9 mouse cellular contexts compared by ENCODE assay signal in the genomic region with DNA sequence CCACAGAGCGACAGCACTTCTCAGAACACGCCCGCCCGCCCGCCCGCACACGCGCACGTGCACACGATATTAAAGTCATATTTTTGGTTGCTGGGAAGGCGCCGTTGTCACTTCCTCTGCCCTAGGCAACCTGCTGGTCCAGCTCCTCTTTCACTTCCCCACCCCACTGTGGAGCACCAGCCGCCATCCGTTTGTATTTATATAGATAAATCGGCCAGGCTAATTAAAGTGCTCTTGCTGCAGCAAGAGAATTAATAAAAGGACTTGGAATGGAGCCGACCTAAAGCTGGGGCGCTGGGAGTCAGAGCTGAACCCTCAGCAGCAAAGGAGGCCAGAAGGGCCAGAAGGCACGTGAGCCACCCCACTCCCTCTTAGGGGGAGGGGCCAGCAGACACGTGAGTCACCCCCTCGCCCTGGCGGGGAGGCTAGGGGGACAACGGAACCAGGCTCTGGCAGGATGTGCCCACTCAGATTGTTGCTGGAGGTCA.
DNase-seq lines count a peak whose midpoint lies in the region; ATAC-seq and TF ChIP-seq lines count a peak whose summit lies in the region.
"Had no signal": no experiment of that assay in that cellular context is flagged by ENCODE, and none has a peak within 500 bp of the region (broad histone marks: within the 10 kb centered on the region; RNA-seq: fewer than 3 reads in every experiment).

No protein-coding gene starts in this region.

- TF ChIP-seq CTCF in lung, embryonic 14.5 days (IDR thresholded peaks at IDR 0.05; ENCODE audit: low read depth), result no peak

- no peaks in the 10 kb centered on the region for H3K9me3 ChIP-seq in lung, embryonic 14.5 days (ENCODE audit: low read depth, low read length)
- H3K9me3 ChIP-seq in heart, embryonic 12.5 days (replicated peaks), result no peaks in the 10 kb centered on the region
- H3K9me3 ChIP-seq: midbrain, embryonic 15.5 days had no signal

- no peaks in the 10 kb centered on the region for H3K27me3 ChIP-seq in lung, embryonic 14.5 days (ENCODE audit: insufficient read depth, low read length)
- H3K27me3 ChIP-seq in heart, embryonic 12.5 days (replicated peaks), result 0 out of 2 replicates have a peak, but pooled peaks cover 7% of the 10 kb centered on the region

- H3K4me3 ChIP-seq in lung, embryonic 14.5 days (ENCODE audit: low read depth, low read length), result no peak overlapping the region
- no peak overlapping the region for H3K4me3 ChIP-seq in heart, embryonic 12.5 days
- H3K4me3 ChIP-seq: gastrocnemius, adult 2 months; midbrain, embryonic 15.5 days had no signal

- H3K4me1 ChIP-seq in lung, embryonic 14.5 days (ENCODE audit: insufficient read depth), result peaks cover 23% of the 10 kb centered on the region
- H3K4me1 ChIP-seq in heart, embryonic 12.5 days (replicated peaks), result peaks cover 92% of the 10 kb centered on the region

- DNase-seq in lung, embryonic 14.5 days, result peak; percentile 45
- DNase-seq in lung, postnatal 25 days (ENCODE audit: low spot score), result no peak
- DNase-seq in MN1 (ENCODE audit: low spot score), result peak; percentile 72
- no peak for DNase-seq in layer of hippocampus, adult 9-10 months (ENCODE audit: low spot score)
- DNase-seq: gastrocnemius, adult 2 months had no signal

- no peak overlapping the region for H3K9ac ChIP-seq in lung, embryonic 14.5 days
- 0 out of 2 replicates have a peak overlapping the region, but pooled peaks have one; percentile 14 for H3K9ac ChIP-seq in heart, embryonic 12.5 days
- H3K9ac ChIP-seq: midbrain, embryonic 15.5 days had no signal

- no peak overlapping the region for H3K4me2 ChIP-seq in lung, embryonic 14.5 days
- H3K4me2 ChIP-seq in heart, embryonic 12.5 days, result no peak overlapping the region
- H3K4me2 ChIP-seq: midbrain, embryonic 15.5 days had no signal

- no peak for ATAC-seq in lung, embryonic 14.5 days (ENCODE audit: insufficient read depth)
- ATAC-seq in heart, embryonic 12.5 days (ENCODE audit: insufficient number of reproducible peaks, low FRiP score), result no peak
- peak; percentile 64 for ATAC-seq in megakaryocyte progenitor cell, adult 5-6 weeks (replicated peaks; ENCODE audit: poor library complexity)
- no peak for ATAC-seq in inflammation-experienced regulatory T-cells, adult 6 months
- ATAC-seq: midbrain, embryonic 15.5 days had no signal

- no peak overlapping the region for H3K27ac ChIP-seq in lung, embryonic 14.5 days (ENCODE audit: low read depth)
- peak overlapping the region; percentile 82 for H3K27ac ChIP-seq in heart, embryonic 12.5 days (ENCODE audit: poor library complexity, severe bottlenecking)
- H3K27ac ChIP-seq: gastrocnemius, adult 2 months; midbrain, embryonic 15.5 days had no signal

- WGBS in lung, embryonic 14.5 days, result 36% methylated on average over 22 of the region's 22 CpGs
- WGBS in heart, embryonic 12.5 days, result 54% methylated on average over 22 of the region's 22 CpGs

- no peaks in the 10 kb centered on the region for H3K36me3 ChIP-seq in lung, embryonic 14.5 days (ENCODE audit: insufficient read depth)
- no peaks in the 10 kb centered on the region for H3K36me3 ChIP-seq in heart, embryonic 12.5 days
- H3K36me3 ChIP-seq: midbrain, embryonic 15.5 days had no signal

Comparison
In these comparisons a context has a peak if more than half of its experiments do, and no peak if none do; other contexts are left out.
1. DNase-seq: peak in lung, embryonic 14.5 days (single experiment) and MN1 (single experiment); none in lung, postnatal 25 days (single experiment) and layer of hippocampus, adult 9-10 months (single experiment).